ENCODE assay signal across 10 mouse cellular contexts in genomic region chr14:104453824-104454223, GRCm38 (mm10). TPM values are rescaled to one million over a fixed set of nuclear protein-coding genes. Genes with fewer than 3 reads are reported as not detected.
DNase-seq lines count a peak whose midpoint lies in the region; ATAC-seq lines count a peak whose summit lies in the region.
"Had no signal": no experiment of that assay in that cellular context is flagged by ENCODE, and none has a peak within 500 bp of the region (broad histone marks: within the 10 kb centered on the region; RNA-seq: fewer than 3 reads in every experiment).

No protein-coding gene starts in this region.

- H3K9ac ChIP-seq in forebrain, embryonic 11.5 days (ENCODE audit: low read length), result no peak overlapping the region
- H3K9ac ChIP-seq in forebrain, embryonic 12.5 days, result no peak overlapping the region
- no peak overlapping the region for H3K9ac ChIP-seq in midbrain, embryonic 14.5 days (replicated peaks; ENCODE audit: low read length)
- no peak overlapping the region for H3K9ac ChIP-seq in midbrain, embryonic 15.5 days
- H3K9ac ChIP-seq: heart, embryonic 13.5 days; neural tube, embryonic 12.5 days had no signal

- H3K27me3 ChIP-seq in forebrain, embryonic 11.5 days (ENCODE audit: control insufficient read depth, insufficient read depth, low read length), result peaks cover 29% of the 10 kb centered on the region
- H3K27me3 ChIP-seq in forebrain, embryonic 12.5 days, result peaks cover 52% of the 10 kb centered on the region
- H3K27me3 ChIP-seq in midbrain, embryonic 14.5 days (ENCODE audit: control insufficient read depth, insufficient read depth, low read length), result peaks cover 43% of the 10 kb centered on the region
- H3K27me3 ChIP-seq in midbrain, embryonic 15.5 days (replicated peaks), result peaks cover 34% of the 10 kb centered on the region

- no peak overlapping the region for H3K27ac ChIP-seq in forebrain, embryonic 11.5 days (ENCODE audit: low read depth, low read length)
- H3K27ac ChIP-seq in forebrain, embryonic 12.5 days, result no peak overlapping the region
- no peak overlapping the region for H3K27ac ChIP-seq in midbrain, embryonic 14.5 days (replicated peaks; ENCODE audit: low read depth, low read length)
- H3K27ac ChIP-seq in midbrain, embryonic 15.5 days, result no peak overlapping the region
- H3K27ac ChIP-seq: heart, embryonic 13.5 days; neural tube, embryonic 12.5 days had no signal

- no peak for ATAC-seq in forebrain, embryonic 11.5 days (replicated peaks; ENCODE audit: low FRiP score)
- ATAC-seq in forebrain, embryonic 12.5 days (ENCODE audit: low FRiP score), result no peak
- ATAC-seq in midbrain, embryonic 14.5 days (ENCODE audit: low FRiP score, low TSS enrichment), result no peak
- ATAC-seq in midbrain, embryonic 15.5 days (replicated peaks), result no peak

- no peak overlapping the region for H3K4me2 ChIP-seq in forebrain, embryonic 11.5 days (ENCODE audit: low read depth, low read length, severe bottlenecking)
- H3K4me2 ChIP-seq in forebrain, embryonic 12.5 days, result no peak overlapping the region
- no peak overlapping the region for H3K4me2 ChIP-seq in midbrain, embryonic 14.5 days (ENCODE audit: low read length)
- no peak overlapping the region for H3K4me2 ChIP-seq in midbrain, embryonic 15.5 days
- H3K4me2 ChIP-seq: heart, embryonic 13.5 days; neural tube, embryonic 12.5 days had no signal

- 17% methylated on average over 4 of the region's 4 CpGs for WGBS in forebrain, embryonic 11.5 days
- 11% methylated on average over 4 of the region's 4 CpGs for WGBS in forebrain, embryonic 12.5 days
- WGBS in midbrain, embryonic 14.5 days, result 12% methylated on average over 4 of the region's 4 CpGs
- 22% methylated on average over 4 of the region's 4 CpGs for WGBS in midbrain, embryonic 15.5 days

- no peaks in the 10 kb centered on the region for H3K4me1 ChIP-seq in forebrain, embryonic 11.5 days (replicated peaks; ENCODE audit: control insufficient read depth, insufficient read depth, low read length)
- 0 out of 2 replicates have a peak, but pooled peaks cover 3% of the 10 kb centered on the region for H3K4me1 ChIP-seq in forebrain, embryonic 12.5 days
- H3K4me1 ChIP-seq in midbrain, embryonic 14.5 days (ENCODE audit: control insufficient read depth, insufficient read depth, low read length), result no peaks in the 10 kb centered on the region
- H3K4me1 ChIP-seq in midbrain, embryonic 15.5 days, result no peaks in the 10 kb centered on the region
- H3K4me1 ChIP-seq: heart, embryonic 13.5 days; neural tube, embryonic 12.5 days had no signal

- H3K4me3 ChIP-seq in forebrain, embryonic 11.5 days (ENCODE audit: low read depth, low read length), result no peak overlapping the region
- no peak overlapping the region for H3K4me3 ChIP-seq in forebrain, embryonic 12.5 days (replicated peaks)
- H3K4me3 ChIP-seq in midbrain, embryonic 14.5 days (replicated peaks; ENCODE audit: low read depth, low read length), result no peak overlapping the region
- no peak overlapping the region for H3K4me3 ChIP-seq in midbrain, embryonic 15.5 days
- H3K4me3 ChIP-seq: heart, embryonic 13.5 days; neural tube, embryonic 12.5 days had no signal

- no peaks in the 10 kb centered on the region for H3K9me3 ChIP-seq in forebrain, embryonic 11.5 days (ENCODE audit: control insufficient read depth, low read length)
- H3K9me3 ChIP-seq in forebrain, embryonic 12.5 days, result no peaks in the 10 kb centered on the region
- no peaks in the 10 kb centered on the region for H3K9me3 ChIP-seq in midbrain, embryonic 14.5 days (ENCODE audit: control insufficient read depth, low read length)
- H3K9me3 ChIP-seq in midbrain, embryonic 15.5 days, result no peaks in the 10 kb centered on the region
- H3K9me3 ChIP-seq: heart, embryonic 13.5 days; neural tube, embryonic 12.5 days had no signal

- H3K36me3 ChIP-seq in forebrain, embryonic 11.5 days (ENCODE audit: control insufficient read depth, insufficient read depth, low read length), result no peaks in the 10 kb centered on the region
- no peaks in the 10 kb centered on the region for H3K36me3 ChIP-seq in forebrain, embryonic 12.5 days (replicated peaks)
- no peaks in the 10 kb centered on the region for H3K36me3 ChIP-seq in midbrain, embryonic 14.5 days (ENCODE audit: control insufficient read depth, insufficient read depth, low read length)
- no peaks in the 10 kb centered on the region for H3K36me3 ChIP-seq in midbrain, embryonic 15.5 days (replicated peaks)
- H3K36me3 ChIP-seq: heart, embryonic 13.5 days; neural tube, embryonic 12.5 days had no signal

- DNase-seq in forebrain, embryonic 11.5 days (ENCODE audit: low spot score), result peak; percentile 85
- peak; percentile 72 for DNase-seq in midbrain, embryonic 14.5 days
- DNase-seq in embryo, embryonic 10.5 days (ENCODE audit: low spot score), result peak; percentile 87
- DNase-seq in lung, postnatal 36 days, result peak; percentile 56
- DNase-seq in frontal cortex, postnatal 10 days (ENCODE audit: low spot score in 2 of 2), result no peak
- no peak for DNase-seq in layer of hippocampus, postnatal 14 days (ENCODE audit: low spot score in 2 of 2)

RNA-seq across cellular contexts. Expression of gene Pou4f1, which starts 14.0 kb away (rescaled TPM):
- polyA plus RNA-seq in forebrain, embryonic 11.5 days (2014; fragmentation: Nextera tagmentation; extraction: Ambion mirVana), result 2.1 and 3.8 TPM in 2 replicates
- 2.2 and 4.8 TPM in 2 replicates for polyA plus RNA-seq in forebrain, embryonic 12.5 days (2016; fragmentation: Nextera tagmentation; extraction: Ambion mirVana)
- 60.4 and 103 TPM in 2 replicates for polyA plus RNA-seq in midbrain, embryonic 14.5 days (2014; fragmentation: Nextera tagmentation; extraction: Ambion mirVana)
- polyA plus RNA-seq in midbrain, embryonic 15.5 days (2015; fragmentation: Nextera tagmentation; extraction: Ambion mirVana), result 66.1 and 70.7 TPM in 2 replicates
- total RNA-seq in layer of hippocampus, postnatal 14 days (2021), result not detected

Comparison
In these comparisons a context has a peak if more than half of its experiments do, and no peak if none do; other contexts are left out.
1. DNase-seq: peak in forebrain, embryonic 11.5 days (single experiment), midbrain, embryonic 14.5 days (single experiment), embryo, embryonic 10.5 days (single experiment) and lung, postnatal 36 days (single experiment); none in frontal cortex, postnatal 10 days (0 of 2) and layer of hippocampus, postnatal 14 days (0 of 2).
2. RNA of gene Pou4f1, which starts 14.0 kb away (polyA plus RNA-seq): 60.4 to 103 TPM in midbrain, embryonic 14.5 days and 66.1 to 70.7 TPM in midbrain, embryonic 15.5 days; 2.2 to 4.8 TPM in forebrain, embryonic 12.5 days and 2.1 to 3.8 TPM in forebrain, embryonic 11.5 days; every median in the first group is over 10 times any median in the second.